ENCODE assay signal across 8 mouse cellular contexts in the genomic region with DNA sequence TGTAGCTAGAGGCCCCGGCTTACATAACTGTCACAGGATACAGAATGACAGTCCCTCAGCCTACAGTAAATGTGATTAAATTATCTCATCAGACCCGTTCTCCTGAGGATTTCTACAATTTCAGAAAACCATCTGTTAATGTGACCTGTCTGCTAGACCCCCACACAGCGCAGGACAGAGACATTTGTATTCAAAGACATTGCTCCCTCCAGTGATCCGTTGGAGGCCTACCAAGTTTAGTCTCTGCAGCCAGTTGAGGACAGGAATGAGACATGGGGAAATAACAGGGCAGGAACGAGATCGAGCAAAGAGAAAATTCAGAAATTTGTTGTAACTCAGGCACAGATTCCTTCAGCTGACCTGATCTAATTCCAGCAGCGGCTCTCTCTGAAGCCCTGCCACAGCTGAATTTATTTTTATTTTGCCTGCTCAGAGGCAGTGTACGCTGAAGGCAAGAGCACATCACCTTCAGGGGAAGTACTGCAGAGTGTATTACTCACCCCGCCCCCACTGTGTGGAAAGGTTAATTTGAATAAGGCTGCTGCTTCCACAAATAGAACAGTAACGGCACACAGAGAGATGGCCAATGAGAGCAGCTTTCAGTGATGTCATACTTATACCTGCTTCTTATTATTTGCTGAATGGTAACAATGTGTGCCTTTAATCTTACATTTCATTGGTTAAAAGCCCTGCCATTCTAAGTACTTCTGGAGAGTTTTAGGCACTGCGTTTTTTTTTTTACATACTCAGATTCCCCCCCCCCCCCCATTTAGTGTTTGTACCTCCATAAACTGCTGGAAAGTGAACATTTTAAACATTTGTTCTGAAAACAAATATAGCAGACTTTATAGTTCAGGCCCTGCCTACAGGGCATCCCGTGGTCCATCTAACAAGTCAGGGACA.
DNase-seq lines count a peak whose midpoint lies in the region; ATAC-seq lines count a peak whose summit lies in the region.

No protein-coding gene starts in this region.

- no peaks in the 10 kb centered on the region for H3K27me3 ChIP-seq in embryonic facial prominence, embryonic 15.5 days
- no peaks in the 10 kb centered on the region for H3K27me3 ChIP-seq in heart, embryonic 13.5 days (replicated peaks)
- H3K27me3 ChIP-seq in kidney, embryonic 16.5 days (ENCODE audit: insufficient read depth, low read length) = no peaks in the 10 kb centered on the region
- H3K27me3 ChIP-seq in limb, embryonic 15.5 days = no peaks in the 10 kb centered on the region
- no peaks in the 10 kb centered on the region for H3K27me3 ChIP-seq in neural tube, embryonic 15.5 days (replicated peaks)

- WGBS in embryonic facial prominence, embryonic 15.5 days = 28% methylated on average over 12 of the region's 12 CpGs
- WGBS in heart, embryonic 13.5 days = 30% methylated on average over 12 of the region's 12 CpGs
- 35% methylated on average over 12 of the region's 12 CpGs for WGBS in kidney, embryonic 16.5 days
- WGBS in limb, embryonic 15.5 days = 30% methylated on average over 12 of the region's 12 CpGs
- WGBS in neural tube, embryonic 15.5 days = 23% methylated on average over 12 of the region's 12 CpGs

- H3K36me3 ChIP-seq in embryonic facial prominence, embryonic 15.5 days = no peaks in the 10 kb centered on the region
- H3K36me3 ChIP-seq in heart, embryonic 13.5 days = no peaks in the 10 kb centered on the region
- H3K36me3 ChIP-seq in kidney, embryonic 16.5 days (ENCODE audit: insufficient read depth, low read length) = no peaks in the 10 kb centered on the region
- H3K36me3 ChIP-seq in limb, embryonic 15.5 days = no peaks in the 10 kb centered on the region
- no peaks in the 10 kb centered on the region for H3K36me3 ChIP-seq in neural tube, embryonic 15.5 days

- no peak overlapping the region for H3K4me3 ChIP-seq in embryonic facial prominence, embryonic 15.5 days (replicated peaks)
- H3K4me3 ChIP-seq in heart, embryonic 13.5 days = peak overlapping the region; percentile 23
- no peak overlapping the region for H3K4me3 ChIP-seq in kidney, embryonic 16.5 days (ENCODE audit: low read length)
- H3K4me3 ChIP-seq in limb, embryonic 15.5 days = no peak overlapping the region
- H3K4me3 ChIP-seq in neural tube, embryonic 15.5 days (replicated peaks) = 0 out of 2 replicates have a peak overlapping the region, but pooled peaks have one; percentile 4

- ATAC-seq in embryonic facial prominence, embryonic 15.5 days (ENCODE audit: insufficient number of reproducible peaks, low FRiP score, low TSS enrichment, low read depth) = peak; percentile 83
- peak; percentile 79; the same call in 1 of the 2 replicates for ATAC-seq in heart, embryonic 13.5 days (ENCODE audit: extremely low read depth, insufficient number of reproducible peaks, low FRiP score, low TSS enrichment)
- peak; percentile 76 for ATAC-seq in kidney, embryonic 16.5 days (ENCODE audit: low FRiP score, low TSS enrichment)
- ATAC-seq in limb, embryonic 15.5 days (ENCODE audit: insufficient number of reproducible peaks, low FRiP score, low TSS enrichment, low read depth) = peak; percentile 77; the same call in 1 of the 2 replicates
- ATAC-seq in neural tube, embryonic 15.5 days (ENCODE audit: low FRiP score) = peak; percentile 87

- H3K4me1 ChIP-seq in embryonic facial prominence, embryonic 15.5 days = peaks cover 32% of the 10 kb centered on the region
- peaks cover 43% of the 10 kb centered on the region for H3K4me1 ChIP-seq in heart, embryonic 13.5 days
- H3K4me1 ChIP-seq in kidney, embryonic 16.5 days (ENCODE audit: insufficient read depth, low read length) = peaks cover 37% of the 10 kb centered on the region
- peaks cover 33% of the 10 kb centered on the region for H3K4me1 ChIP-seq in limb, embryonic 15.5 days
- H3K4me1 ChIP-seq in neural tube, embryonic 15.5 days = peaks cover 47% of the 10 kb centered on the region

- H3K4me2 ChIP-seq in embryonic facial prominence, embryonic 15.5 days (replicated peaks) = peak overlapping the region; percentile 36
- peak overlapping the region; percentile 59 for H3K4me2 ChIP-seq in heart, embryonic 13.5 days
- peak overlapping the region; percentile 17; the same call in 1 of the 2 replicates for H3K4me2 ChIP-seq in kidney, embryonic 16.5 days (replicated peaks; ENCODE audit: low read depth, low read length)
- H3K4me2 ChIP-seq in limb, embryonic 15.5 days = peak overlapping the region; percentile 26; the same call in 1 of the 2 replicates
- H3K4me2 ChIP-seq in neural tube, embryonic 15.5 days = peak overlapping the region; percentile 50

- peak overlapping the region; percentile 66 for H3K27ac ChIP-seq in embryonic facial prominence, embryonic 15.5 days (replicated peaks)
- H3K27ac ChIP-seq in heart, embryonic 13.5 days (replicated peaks) = peak overlapping the region; percentile 92
- peak overlapping the region; percentile 80 for H3K27ac ChIP-seq in kidney, embryonic 16.5 days (ENCODE audit: low read length)
- peak overlapping the region; percentile 73 for H3K27ac ChIP-seq in limb, embryonic 15.5 days
- peak overlapping the region; percentile 81 for H3K27ac ChIP-seq in neural tube, embryonic 15.5 days (replicated peaks)

- H3K9ac ChIP-seq in embryonic facial prominence, embryonic 15.5 days = no peak overlapping the region
- peak overlapping the region; percentile 61 for H3K9ac ChIP-seq in heart, embryonic 13.5 days
- H3K9ac ChIP-seq in kidney, embryonic 16.5 days (replicated peaks; ENCODE audit: low read length) = no peak overlapping the region
- no peak overlapping the region for H3K9ac ChIP-seq in limb, embryonic 15.5 days
- H3K9ac ChIP-seq in neural tube, embryonic 15.5 days (replicated peaks) = peak overlapping the region; percentile 33

- DNase-seq in A20 (ENCODE audit: low read depth, low spot score) = peak; percentile 87
- DNase-seq in adrenal gland, postnatal 36 days = peak; percentile 27 to 28
- DNase-seq in c-Kit-positive CD71-positive TER-119-positive erythroid progenitor cells, embryonic 14.5 days (ENCODE audit: low spot score) = no peak

- H3K9me3 ChIP-seq in embryonic facial prominence, embryonic 15.5 days (replicated peaks) = no peaks in the 10 kb centered on the region
- H3K9me3 ChIP-seq in heart, embryonic 13.5 days = no peaks in the 10 kb centered on the region
- H3K9me3 ChIP-seq in kidney, embryonic 16.5 days (ENCODE audit: low read length) = no peaks in the 10 kb centered on the region
- H3K9me3 ChIP-seq in limb, embryonic 15.5 days = no peaks in the 10 kb centered on the region
- H3K9me3 ChIP-seq in neural tube, embryonic 15.5 days (replicated peaks) = no peaks in the 10 kb centered on the region

Comparison
In these comparisons a context has a peak if more than half of its experiments do, and no peak if none do; other contexts are left out.
1. H3K4me3 ChIP-seq: peak in heart, embryonic 13.5 days (single experiment) and neural tube, embryonic 15.5 days (single experiment); none in embryonic facial prominence, embryonic 15.5 days (single experiment), kidney, embryonic 16.5 days (single experiment) and limb, embryonic 15.5 days (single experiment).
2. H3K9ac ChIP-seq: peak in heart, embryonic 13.5 days (single experiment) and neural tube, embryonic 15.5 days (single experiment); none in embryonic facial prominence, embryonic 15.5 days (single experiment), kidney, embryonic 16.5 days (single experiment) and limb, embryonic 15.5 days (single experiment).
3. Peak in every context shown above with its lines, with median percentiles within 50 percentile points of each other: ATAC-seq, H3K27ac ChIP-seq and H3K4me2 ChIP-seq.